11 mouse cellular contexts compared by ENCODE assay signal in the genomic region with DNA sequence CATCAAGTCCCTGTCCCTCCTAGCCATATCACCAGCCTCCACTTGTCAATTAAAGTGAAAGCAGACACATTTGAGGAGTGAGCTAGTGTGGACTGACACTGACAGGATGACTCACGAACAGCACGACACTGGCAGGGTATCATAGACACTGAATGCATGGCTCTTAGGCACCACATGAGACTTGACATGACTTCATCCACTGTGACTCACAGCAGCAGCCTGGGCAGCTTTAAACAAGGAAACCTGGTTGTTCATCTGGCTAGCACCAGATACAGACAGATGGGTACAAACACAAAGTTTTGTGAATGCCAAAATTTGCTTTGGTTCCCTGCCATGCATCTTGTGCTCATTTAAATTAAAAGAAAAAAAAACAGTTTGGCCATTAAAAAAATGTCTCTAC.
DNase-seq lines count a peak whose midpoint lies in the region; ATAC-seq and TF ChIP-seq lines count a peak whose summit lies in the region.
"Had no signal": no experiment of that assay in that cellular context is flagged by ENCODE, and none has a peak within 500 bp of the region (broad histone marks: within the 10 kb centered on the region; RNA-seq: fewer than 3 reads in every experiment).

No protein-coding gene starts in this region.

- ATAC-seq in midbrain, embryonic 15.5 days (replicated peaks): 0 out of 2 replicates have a peak, but pooled peaks have one; percentile 28
- no peak for ATAC-seq in midbrain, embryonic 16.5 days
- ATAC-seq in forebrain, postnatal 0 days: peak; percentile 89
- ATAC-seq in erythroid progenitor cell, adult 5-6 weeks (replicated peaks; ENCODE audit: low FRiP score, poor library complexity, severe bottlenecking): no peak
- ATAC-seq in midbrain, embryonic 11.5 days (ENCODE audit: low FRiP score): no peak

- no peaks in the 10 kb centered on the region for H3K9me3 ChIP-seq in midbrain, embryonic 15.5 days
- H3K9me3 ChIP-seq in midbrain, embryonic 16.5 days (replicated peaks; ENCODE audit: control insufficient read depth, low read length, poor library complexity, severe bottlenecking): no peaks in the 10 kb centered on the region
- H3K9me3 ChIP-seq in forebrain, postnatal 0 days (ENCODE audit: low read length): no peaks in the 10 kb centered on the region
- H3K9me3 ChIP-seq in midbrain, embryonic 11.5 days (ENCODE audit: control insufficient read depth, low read length): no peaks in the 10 kb centered on the region
- H3K9me3 ChIP-seq: limb, embryonic 12.5 days had no signal

- no peak for TF ChIP-seq POLR2A in kidney, adult 2 months (IDR thresholded peaks at IDR 0.05; ENCODE audit: low read depth, low read length)

- intact Hi-C loops in left cerebral cortex, postnatal 36 days (cut with DNase I): no loop called here

- no peak overlapping the region for H3K9ac ChIP-seq in midbrain, embryonic 15.5 days
- H3K9ac ChIP-seq in midbrain, embryonic 16.5 days (ENCODE audit: low read depth, low read length): no peak overlapping the region
- H3K9ac ChIP-seq in forebrain, postnatal 0 days: no peak overlapping the region
- H3K9ac ChIP-seq in midbrain, embryonic 11.5 days (ENCODE audit: low read length): no peak overlapping the region
- H3K9ac ChIP-seq: limb, embryonic 12.5 days had no signal

- peak; percentile 5 to 27 for DNase-seq in adrenal gland, postnatal 36 days
- DNase-seq in forebrain, postnatal 0 days: peak; percentile 77
- peak; percentile 38 to 45 for DNase-seq in left cerebral cortex, postnatal 36 days (ENCODE audit: low spot score in 2 of 2)
- DNase-seq in kidney, adult 2 months: no peak
- DNase-seq in midbrain, embryonic 11.5 days (ENCODE audit: low spot score, missing footprints): no peak
- DNase-seq: lung, postnatal 10 days; spleen, adult 18-20 months had no signal

- no peak for TF ChIP-seq CTCF in forebrain, postnatal 0 days (IDR thresholded peaks at IDR 0.05; ENCODE audit: low read depth)
- TF ChIP-seq CTCF in kidney, adult 2 months (conservative IDR thresholded peaks at IDR 0.05; ENCODE audit: insufficient read depth, insufficient read length, low read depth, low read length): no peak

- no peak overlapping the region for H3K4me3 ChIP-seq in midbrain, embryonic 15.5 days
- H3K4me3 ChIP-seq in midbrain, embryonic 16.5 days (ENCODE audit: low read depth, low read length): no peak overlapping the region
- H3K4me3 ChIP-seq in forebrain, postnatal 0 days (ENCODE audit: low read depth, low read length): no peak overlapping the region
- no peak overlapping the region for H3K4me3 ChIP-seq in kidney, adult 2 months (ENCODE audit: insufficient read depth, low read depth, low read length)
- no peak overlapping the region for H3K4me3 ChIP-seq in midbrain, embryonic 11.5 days (ENCODE audit: low read depth, low read length)
- H3K4me3 ChIP-seq: limb, embryonic 12.5 days had no signal

- 87% methylated on average over 2 of the region's 2 CpGs for WGBS in midbrain, embryonic 15.5 days
- WGBS in midbrain, embryonic 16.5 days: 84% methylated on average over 2 of the region's 2 CpGs
- WGBS in forebrain, postnatal 0 days: 25% methylated on average over 2 of the region's 2 CpGs
- 66% methylated on average over 2 of the region's 2 CpGs for WGBS in kidney, adult 2 months
- 81% methylated on average over 2 of the region's 2 CpGs for WGBS in midbrain, embryonic 11.5 days

- no peak overlapping the region for H3K27ac ChIP-seq in midbrain, embryonic 15.5 days
- H3K27ac ChIP-seq in midbrain, embryonic 16.5 days (ENCODE audit: low read length): no peak overlapping the region
- no peak overlapping the region for H3K27ac ChIP-seq in forebrain, postnatal 0 days (ENCODE audit: low read depth, low read length)
- no peak overlapping the region for H3K27ac ChIP-seq in kidney, adult 2 months (ENCODE audit: insufficient read depth, low read depth, low read length)
- no peak overlapping the region for H3K27ac ChIP-seq in midbrain, embryonic 11.5 days (ENCODE audit: low read depth, low read length)
- H3K27ac ChIP-seq: limb, embryonic 12.5 days had no signal

- no peak overlapping the region for H3K4me2 ChIP-seq in midbrain, embryonic 15.5 days
- no peak overlapping the region for H3K4me2 ChIP-seq in midbrain, embryonic 16.5 days (ENCODE audit: low read length)
- no peak overlapping the region for H3K4me2 ChIP-seq in forebrain, postnatal 0 days (ENCODE audit: low read depth)
- no peak overlapping the region for H3K4me2 ChIP-seq in midbrain, embryonic 11.5 days
- H3K4me2 ChIP-seq: limb, embryonic 12.5 days had no signal

- H3K27me3 ChIP-seq in midbrain, embryonic 15.5 days (replicated peaks): no peaks in the 10 kb centered on the region
- H3K27me3 ChIP-seq in midbrain, embryonic 16.5 days (ENCODE audit: control insufficient read depth, insufficient read depth, low read depth, low read length): no peaks in the 10 kb centered on the region
- no peaks in the 10 kb centered on the region for H3K27me3 ChIP-seq in forebrain, postnatal 0 days (ENCODE audit: insufficient read depth, low read length)
- H3K27me3 ChIP-seq in kidney, adult 2 months (replicated peaks; ENCODE audit: control insufficient read depth, insufficient read depth, low read length): no peaks in the 10 kb centered on the region
- no peaks in the 10 kb centered on the region for H3K27me3 ChIP-seq in midbrain, embryonic 11.5 days (ENCODE audit: control insufficient read depth, insufficient read depth, low read length)
- H3K27me3 ChIP-seq: limb, embryonic 12.5 days had no signal

- H3K36me3 ChIP-seq in midbrain, embryonic 15.5 days (replicated peaks): no peaks in the 10 kb centered on the region
- H3K36me3 ChIP-seq in midbrain, embryonic 16.5 days (ENCODE audit: control insufficient read depth, insufficient read depth, low read length): no peaks in the 10 kb centered on the region
- H3K36me3 ChIP-seq in forebrain, postnatal 0 days (ENCODE audit: insufficient read depth): no peaks in the 10 kb centered on the region
- H3K36me3 ChIP-seq in kidney, adult 2 months (ENCODE audit: control insufficient read depth, insufficient read depth, low read length): no peaks in the 10 kb centered on the region
- H3K36me3 ChIP-seq in midbrain, embryonic 11.5 days (ENCODE audit: control insufficient read depth, insufficient read depth, low read length): no peaks in the 10 kb centered on the region
- H3K36me3 ChIP-seq: limb, embryonic 12.5 days had no signal

- no peaks in the 10 kb centered on the region for H3K4me1 ChIP-seq in midbrain, embryonic 15.5 days
- H3K4me1 ChIP-seq in midbrain, embryonic 16.5 days (ENCODE audit: control insufficient read depth, insufficient read depth, low read length): peaks cover 7% of the 10 kb centered on the region; the same call in 1 of the 2 replicates
- peaks cover 5% of the 10 kb centered on the region; the same call in 1 of the 2 replicates for H3K4me1 ChIP-seq in forebrain, postnatal 0 days (ENCODE audit: insufficient read depth)
- no peaks in the 10 kb centered on the region for H3K4me1 ChIP-seq in kidney, adult 2 months (ENCODE audit: control insufficient read depth, insufficient read depth, low read length)
- no peaks in the 10 kb centered on the region for H3K4me1 ChIP-seq in midbrain, embryonic 11.5 days (ENCODE audit: control insufficient read depth, insufficient read depth, low read length)
- H3K4me1 ChIP-seq: limb, embryonic 12.5 days had no signal

Comparison
In these comparisons a context has a peak if more than half of its experiments do, and no peak if none do; other contexts are left out.
1. ATAC-seq: peak in midbrain, embryonic 15.5 days (single experiment) and forebrain, postnatal 0 days (single experiment); none in midbrain, embryonic 16.5 days (single experiment), erythroid progenitor cell, adult 5-6 weeks (single experiment) and midbrain, embryonic 11.5 days (single experiment).
2. DNase-seq: peak in adrenal gland, postnatal 36 days (2 of 2), forebrain, postnatal 0 days (single experiment) and left cerebral cortex, postnatal 36 days (2 of 2); none in kidney, adult 2 months (single experiment) and midbrain, embryonic 11.5 days (single experiment).